In the genomic region with DNA sequence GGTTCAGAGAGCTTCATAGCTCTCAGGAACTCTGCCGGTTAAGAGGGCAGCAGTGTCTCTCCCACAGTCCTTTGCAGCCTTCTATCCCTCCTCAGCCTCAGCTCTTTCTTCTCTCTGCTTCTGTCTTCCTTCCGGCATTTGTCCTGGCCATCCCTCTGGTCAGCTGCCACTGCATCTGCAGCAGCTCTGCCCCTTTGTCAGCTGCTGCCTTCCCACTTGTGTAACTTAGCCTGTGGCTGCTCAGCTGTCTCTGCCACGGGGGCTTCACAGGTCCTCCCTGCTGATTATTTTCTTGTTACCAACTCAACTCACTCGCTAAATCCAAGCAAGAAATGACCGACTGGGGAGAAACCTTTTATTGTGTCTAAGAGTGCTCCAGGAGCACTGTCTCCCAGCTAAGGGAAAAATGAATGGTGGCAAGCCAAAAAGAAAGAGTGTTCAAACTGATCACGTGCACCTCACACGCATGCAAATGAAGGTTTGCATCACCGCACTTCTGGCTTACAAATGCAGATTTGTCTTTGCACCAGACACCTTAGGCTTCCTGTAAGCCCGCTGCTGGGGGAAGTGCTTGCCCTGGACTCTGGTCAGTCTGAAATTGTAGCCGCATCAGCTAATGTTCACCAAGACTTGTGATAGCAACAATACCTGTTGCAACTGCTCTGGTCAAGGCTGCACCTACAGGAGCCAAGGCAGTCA, we compare ENCODE assay signal across 14 mouse cellular contexts. TPM values are rescaled to one million over a fixed set of nuclear protein-coding genes. Genes with fewer than 3 reads are reported as not detected.
DNase-seq lines count a peak whose midpoint lies in the region; ATAC-seq and TF ChIP-seq lines count a peak whose summit lies in the region.
"Had no signal": no experiment of that assay in that cellular context is flagged by ENCODE, and none has a peak within 500 bp of the region (broad histone marks: within the 10 kb centered on the region; RNA-seq: fewer than 3 reads in every experiment).

No protein-coding gene starts in this region.

- TF ChIP-seq EP300 in ES-Bruce4 (IDR thresholded peaks at IDR 0.05; ENCODE audit: insufficient read depth, low read depth, low read length), result peak; percentile 86
- no peak for TF ChIP-seq EP300 in heart, adult 2 months (IDR thresholded peaks at IDR 0.05; ENCODE audit: insufficient read depth, low read depth, low read length)

- H3K4me1 ChIP-seq in ES-Bruce4 (ENCODE audit: control insufficient read depth, insufficient read depth, low read length), result peaks cover 2% of the 10 kb centered on the region
- peaks cover 14% of the 10 kb centered on the region; the same call in 1 of the 2 replicates for H3K4me1 ChIP-seq in forebrain, postnatal 0 days (ENCODE audit: insufficient read depth)
- peaks cover 17% of the 10 kb centered on the region for H3K4me1 ChIP-seq in midbrain, embryonic 12.5 days
- no peaks in the 10 kb centered on the region for H3K4me1 ChIP-seq in heart, adult 2 months (ENCODE audit: control insufficient read depth, insufficient read depth, low read length)

- ATAC-seq in forebrain, postnatal 0 days, result peak; percentile 51; the same call in 1 of the 2 replicates
- peak; percentile 63; the same call in 1 of the 2 replicates for ATAC-seq in midbrain, embryonic 12.5 days (ENCODE audit: low FRiP score, low read depth)

- TF ChIP-seq CTCF in ES-Bruce4 (IDR thresholded peaks at IDR 0.05; ENCODE audit: low read depth, low read length), result no peak
- TF ChIP-seq CTCF in forebrain, postnatal 0 days (IDR thresholded peaks at IDR 0.05; ENCODE audit: low read depth), result no peak
- TF ChIP-seq CTCF in heart, adult 2 months (IDR thresholded peaks at IDR 0.05), result no peak

- H3K4me2 ChIP-seq in forebrain, postnatal 0 days (ENCODE audit: low read depth), result no peak overlapping the region; the same call in 1 of the 2 replicates
- H3K4me2 ChIP-seq in midbrain, embryonic 12.5 days (replicated peaks), result peak overlapping the region; percentile 14
- H3K4me2 ChIP-seq: embryonic facial prominence, embryonic 15.5 days; lung, embryonic 14.5 days had no signal

- no peaks in the 10 kb centered on the region for H3K27me3 ChIP-seq in ES-Bruce4 (ENCODE audit: control insufficient read depth, insufficient read depth, low read length, poor library complexity, severe bottlenecking)
- H3K27me3 ChIP-seq in forebrain, postnatal 0 days (ENCODE audit: insufficient read depth, low read length), result no peaks in the 10 kb centered on the region
- H3K27me3 ChIP-seq in midbrain, embryonic 12.5 days, result no peaks in the 10 kb centered on the region
- no peaks in the 10 kb centered on the region for H3K27me3 ChIP-seq in heart, adult 2 months (ENCODE audit: control insufficient read depth, insufficient read depth, low read length)
- H3K27me3 ChIP-seq: embryonic facial prominence, embryonic 15.5 days had no signal

- TF ChIP-seq POLR2A in ES-Bruce4 (IDR thresholded peaks at IDR 0.05; ENCODE audit: insufficient read depth, low read length), result no peak
- no peak for TF ChIP-seq POLR2A in heart, adult 2 months (IDR thresholded peaks at IDR 0.05; ENCODE audit: insufficient read depth, low read depth, low read length)

- peak overlapping the region; percentile 44 for H3K27ac ChIP-seq in ES-Bruce4 (ENCODE audit: insufficient read depth, low read length)
- H3K27ac ChIP-seq in forebrain, postnatal 0 days (ENCODE audit: low read depth, low read length), result no peak overlapping the region
- H3K27ac ChIP-seq in midbrain, embryonic 12.5 days (replicated peaks), result no peak overlapping the region
- no peak overlapping the region for H3K27ac ChIP-seq in heart, adult 2 months
- H3K27ac ChIP-seq: embryonic facial prominence, embryonic 15.5 days had no signal

- no peaks in the 10 kb centered on the region for H3K36me3 ChIP-seq in ES-Bruce4 (ENCODE audit: control insufficient read depth, insufficient read depth, low read length, poor library complexity, severe bottlenecking)
- no peaks in the 10 kb centered on the region for H3K36me3 ChIP-seq in forebrain, postnatal 0 days (ENCODE audit: insufficient read depth)
- H3K36me3 ChIP-seq in midbrain, embryonic 12.5 days, result no peaks in the 10 kb centered on the region
- no peaks in the 10 kb centered on the region for H3K36me3 ChIP-seq in heart, adult 2 months (ENCODE audit: control insufficient read depth, insufficient read depth, low read length)
- H3K36me3 ChIP-seq: embryonic facial prominence, embryonic 15.5 days had no signal

- intact Hi-C loops in left cerebral cortex, postnatal 14 days (cut with DNase I), result no loop called here
- intact Hi-C loops in heart, adult 2 months (cut with DNase I), result no loop called here

- no peaks in the 10 kb centered on the region for H3K79me2 ChIP-seq in heart, adult 2 months (replicated peaks; ENCODE audit: control insufficient read depth, insufficient read depth, low read length)

- no peak overlapping the region for H3K9ac ChIP-seq in ES-Bruce4 (ENCODE audit: low read depth, poor library complexity, severe bottlenecking)
- no peak overlapping the region for H3K9ac ChIP-seq in forebrain, postnatal 0 days
- H3K9ac ChIP-seq in midbrain, embryonic 12.5 days (replicated peaks), result no peak overlapping the region
- no peak overlapping the region for H3K9ac ChIP-seq in heart, adult 2 months (ENCODE audit: low read depth, low read length)
- H3K9ac ChIP-seq: embryonic facial prominence, embryonic 15.5 days; lung, embryonic 14.5 days had no signal

- H3K9me3 ChIP-seq in ES-Bruce4 (replicated peaks; ENCODE audit: control insufficient read depth, insufficient read depth, low read length, poor library complexity, severe bottlenecking), result 0 out of 2 replicates have a peak, but pooled peaks cover 3% of the 10 kb centered on the region
- H3K9me3 ChIP-seq in forebrain, postnatal 0 days (ENCODE audit: low read length), result no peaks in the 10 kb centered on the region
- peaks cover 4% of the 10 kb centered on the region; the same call in 1 of the 2 replicates for H3K9me3 ChIP-seq in midbrain, embryonic 12.5 days
- H3K9me3 ChIP-seq: embryonic facial prominence, embryonic 15.5 days had no signal

- WGBS in forebrain, postnatal 0 days, result 16% methylated on average over 10 of the region's 10 CpGs
- 35% methylated on average over 10 of the region's 10 CpGs for WGBS in midbrain, embryonic 12.5 days
- 55% methylated on average over 10 of the region's 10 CpGs for WGBS in heart, adult 2 months

- DNase-seq in A20 (ENCODE audit: low read depth, low spot score), result peak; percentile 69
- peak; percentile 10 for DNase-seq in forebrain, postnatal 0 days
- DNase-seq in left cerebral cortex, postnatal 14 days (ENCODE audit: low spot score in 2 of 2), result no peak
- no peak for DNase-seq in heart, adult 2 months
- DNase-seq in adrenal gland, postnatal 25 days, result no peak
- DNase-seq: adrenal gland, postnatal 36 days; cerebellum, adult 9-10 months; gastrocnemius, postnatal 36 days; lung, embryonic 14.5 days; right cerebral cortex, postnatal 4 days; thymus, postnatal 36 days had no signal

- H3K4me3 ChIP-seq in ES-Bruce4 (ENCODE audit: low read depth, low read length), result no peak overlapping the region
- no peak overlapping the region for H3K4me3 ChIP-seq in forebrain, postnatal 0 days (ENCODE audit: low read depth, low read length)
- H3K4me3 ChIP-seq in midbrain, embryonic 12.5 days, result no peak overlapping the region
- H3K4me3 ChIP-seq in heart, adult 2 months, result no peak overlapping the region
- H3K4me3 ChIP-seq: embryonic facial prominence, embryonic 15.5 days had no signal

RNA-seq across cellular contexts. Expression of a gene that starts 24.8 kb away (rescaled TPM):
- 8.4 and 10.5 TPM in 2 replicates for polyA plus RNA-seq in ES-Bruce4 (2011; ENCODE audit: insufficient read depth, insufficient read length, low read depth, missing spikeins)
- total RNA-seq in forebrain, postnatal 0 days (2014; rRNA removed), result 111 and 141 TPM in 2 replicates
- 22.8 and 24.5 TPM in 2 replicates for polyA plus RNA-seq in forebrain, postnatal 0 days (2015; fragmentation: Nextera tagmentation; extraction: Ambion mirVana)
- polyA plus RNA-seq in midbrain, embryonic 12.5 days (2016; fragmentation: Nextera tagmentation; extraction: Ambion mirVana), result 43.3 and 47.2 TPM in 2 replicates
- total RNA-seq in left cerebral cortex, postnatal 14 days (2021), result 10 to 100 TPM; 25.0 to 29.7 TPM
- 1 to 10 TPM; 1.4 TPM for total RNA-seq in heart, adult 2 months (2021)
- polyA plus RNA-seq in heart, adult 2 months (2012; rRNA removed), result 1.7 and 2.1 TPM in 2 replicates
- 2.1 and 3.2 TPM in 2 replicates for total RNA-seq in adrenal gland, postnatal 25 days (2021)

Comparison
In these comparisons a context has a peak if more than half of its experiments do, and no peak if none do; other contexts are left out.
1. DNase-seq: peak in A20 (single experiment) and forebrain, postnatal 0 days (single experiment); none in left cerebral cortex, postnatal 14 days (0 of 2), heart, adult 2 months (0 of 2) and adrenal gland, postnatal 25 days (single experiment).